Mouse (Mus musculus) embryo, embryonic 10 days (tissue): ENCODE measurements around the gene Gm4981.
"Not testable (repeated sequence)": the region's sequence is repeated elsewhere in the genome, so short reads cannot be mapped to it uniquely, and the experiment has no call there.

Source experiments
- DNase-seq: peaks from one replicate; pipeline ENCODE4 v3.0.0-alpha.2; 2015; ENCODE audit warnings: low spot score

Gm4981 gene

GRCm38 (mm10) chr10:58223161-58223560 is 13.3 kb downstream of the Gm4981 start:
- DNase-seq = not testable (repeated sequence)

DNA sequence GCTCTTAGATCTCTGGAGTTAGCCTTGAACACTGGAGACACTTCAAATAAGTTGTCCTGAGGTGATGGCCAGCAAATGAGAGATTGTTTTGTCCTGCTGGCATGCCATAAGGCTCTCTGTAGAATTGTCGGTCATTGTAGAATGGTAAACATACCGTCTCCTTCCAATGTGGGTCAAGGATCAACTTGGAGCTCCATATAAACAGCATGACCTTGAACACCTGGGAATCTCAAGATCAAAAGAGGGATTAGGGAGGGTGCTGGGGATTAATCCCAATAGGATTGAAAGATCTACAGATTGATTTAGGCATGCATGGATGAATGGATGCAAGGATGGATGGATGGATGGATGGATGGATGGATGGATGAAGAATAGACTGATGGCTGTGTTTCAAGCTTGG is 14.9 kb downstream of the Gm4981 start:
- DNase-seq = not testable (repeated sequence)

DNA sequence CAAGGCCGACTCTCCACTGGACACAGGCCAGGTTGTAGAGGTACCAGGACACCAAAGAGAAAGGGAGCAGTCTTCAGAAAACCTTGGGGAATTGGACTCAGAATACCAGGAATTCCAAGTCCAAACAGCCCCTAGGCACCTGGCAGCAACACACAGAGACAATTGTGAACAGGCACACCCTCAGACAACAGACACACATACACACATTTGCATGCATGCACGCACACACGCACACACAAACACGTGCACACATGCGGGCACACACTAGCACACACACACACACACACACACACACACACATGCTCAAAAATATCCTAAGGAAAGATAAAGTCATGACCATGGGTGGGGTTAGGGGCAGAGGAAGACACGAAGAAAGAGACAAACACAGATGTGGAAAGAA is 15.8 kb downstream of the Gm4981 start:
- no peak for DNase-seq

DNA sequence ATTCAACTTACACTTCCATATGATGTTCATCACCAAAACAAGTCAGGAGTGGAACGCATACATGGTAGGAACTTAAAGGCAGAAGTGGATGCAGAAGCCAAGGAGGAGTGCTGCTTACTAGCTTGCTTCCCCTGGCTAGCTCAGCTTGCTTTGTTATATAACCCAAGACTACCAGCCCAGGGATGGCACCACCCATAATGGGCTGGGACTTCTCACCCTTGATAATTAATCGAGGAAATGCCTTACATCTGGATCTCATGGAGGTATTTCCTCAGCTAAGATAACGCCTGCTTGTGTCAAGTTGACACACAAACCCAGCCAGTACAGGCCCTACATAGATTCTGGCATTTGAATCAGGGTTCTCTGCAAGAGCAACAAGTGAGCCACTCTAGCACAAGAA is 19.1 kb downstream of the Gm4981 start:
- no peak for DNase-seq

DNA sequence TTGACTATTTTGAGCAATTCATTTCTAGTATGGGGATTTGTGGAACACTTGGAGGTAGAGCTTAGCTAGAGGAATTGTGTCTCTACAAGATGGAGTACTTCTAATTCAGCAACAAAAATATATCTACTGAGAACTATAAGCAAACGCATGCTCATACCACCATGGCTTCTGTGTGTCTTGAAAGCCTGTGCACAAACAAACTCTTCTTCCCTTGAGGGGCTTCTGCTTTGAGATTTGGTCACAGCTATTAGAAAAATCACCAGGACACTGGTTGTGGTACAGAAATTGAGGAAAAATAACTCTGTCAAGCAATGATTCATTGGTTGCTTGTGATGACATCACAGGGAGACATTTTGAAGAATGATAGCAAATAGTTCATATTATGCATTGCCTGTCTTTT is 21.1 kb downstream of the Gm4981 start:
- no peak for DNase-seq

DNA sequence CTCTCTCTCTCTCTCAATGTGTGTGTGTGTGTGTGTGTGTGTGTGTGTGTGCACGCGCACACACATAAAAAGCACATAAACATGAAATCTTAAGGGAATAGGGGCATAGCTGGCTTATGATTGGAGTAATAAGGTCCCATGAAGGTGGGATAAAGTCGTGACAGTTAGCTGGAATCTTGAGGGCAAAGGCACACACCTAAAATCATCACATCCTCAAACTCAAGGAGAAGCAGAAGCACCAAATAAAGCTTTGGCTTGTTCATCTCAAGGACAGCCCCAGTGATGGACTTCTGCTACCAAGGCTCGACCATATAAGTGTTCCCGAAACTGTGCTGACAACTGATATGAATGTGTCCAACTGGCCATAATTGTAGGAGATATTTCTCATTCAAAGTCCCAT is 21.6 kb downstream of the Gm4981 start:
- DNase-seq = no peak

- DNase-seq = no peak
Measured at GRCm38 (mm10) chr10:58214497-58214896, 22.0 kb downstream of the Gm4981 start.

DNA sequence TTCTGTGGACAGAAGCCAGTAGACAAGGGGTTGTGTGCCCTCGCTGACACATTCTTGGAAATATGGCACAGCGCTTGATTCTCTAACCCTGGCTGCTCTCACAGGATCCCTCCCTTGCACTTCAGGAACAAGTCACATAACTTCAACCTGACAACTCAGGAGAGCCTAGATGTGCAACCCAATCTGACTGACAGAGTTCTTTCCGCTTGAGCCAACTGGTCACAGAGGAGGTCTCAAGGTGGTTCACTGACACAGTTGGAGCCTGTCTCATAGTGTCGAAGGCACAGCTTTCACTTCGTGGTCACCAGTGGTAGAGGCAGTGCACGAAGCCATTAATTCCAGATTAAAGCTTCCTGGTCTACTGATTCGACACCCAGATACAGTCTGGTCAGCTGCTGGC is 24.3 kb downstream of the Gm4981 start:
- no peak for DNase-seq

DNA sequence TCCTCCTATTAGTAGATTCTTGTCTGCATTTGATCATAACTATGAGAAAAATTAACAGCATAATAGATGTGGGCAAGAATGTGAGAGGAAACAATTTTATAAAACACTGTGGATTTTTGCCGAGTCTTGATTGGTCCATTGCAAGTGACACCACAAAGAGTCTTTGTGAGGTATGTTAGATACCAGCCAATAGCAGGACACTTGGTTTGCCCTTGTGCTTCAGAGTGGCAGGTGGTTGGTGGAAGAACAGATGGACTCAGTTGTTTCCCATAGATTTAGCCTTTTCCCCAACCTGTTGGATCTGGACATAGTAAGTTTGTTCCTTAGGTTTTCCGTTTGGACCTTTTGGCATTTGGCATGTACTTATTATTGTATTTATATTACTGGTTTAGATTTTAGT is 25.3 kb downstream of the Gm4981 start:
- no peak for DNase-seq

GRCm38 (mm10) chr10:58210514-58210913 is 26.0 kb downstream of the Gm4981 start:
- no peak for DNase-seq

DNA sequence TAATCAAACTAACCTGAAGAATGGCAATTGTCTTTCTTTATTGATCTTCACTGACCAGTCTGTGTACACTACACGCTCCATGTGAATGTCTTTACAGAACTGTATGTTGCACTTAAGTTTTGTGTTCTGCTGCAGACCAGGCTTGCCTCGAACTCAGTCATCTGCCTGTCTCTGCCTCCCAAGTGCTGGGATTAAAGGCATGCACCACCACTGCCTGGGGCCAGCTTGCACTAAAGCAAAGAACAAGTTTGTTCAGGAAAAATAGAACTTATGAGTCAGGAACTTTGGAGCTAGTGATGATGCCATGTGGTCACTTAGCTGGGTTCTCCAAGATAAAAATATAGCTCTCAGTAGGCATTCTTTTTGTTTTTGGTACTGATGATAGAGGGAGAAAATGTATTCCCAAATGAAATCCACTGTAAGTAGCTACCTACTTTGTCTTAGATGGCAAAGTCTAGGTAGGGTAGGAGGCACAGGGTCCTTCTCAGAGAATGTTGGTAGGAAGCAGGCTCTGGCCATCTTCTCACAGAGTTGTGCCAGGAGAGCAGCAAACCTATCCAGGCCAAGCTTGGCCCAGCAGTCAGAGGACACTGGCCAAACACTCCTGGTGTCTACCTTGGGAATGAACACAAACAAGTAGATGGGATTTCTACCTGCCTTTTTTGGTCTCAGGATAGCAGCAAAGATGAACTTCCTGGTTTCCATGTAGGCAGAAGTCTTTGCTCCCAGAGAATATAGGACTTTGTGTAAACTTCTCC is 26.6 kb downstream of the Gm4981 start:
- DNase-seq = no peak

DNA sequence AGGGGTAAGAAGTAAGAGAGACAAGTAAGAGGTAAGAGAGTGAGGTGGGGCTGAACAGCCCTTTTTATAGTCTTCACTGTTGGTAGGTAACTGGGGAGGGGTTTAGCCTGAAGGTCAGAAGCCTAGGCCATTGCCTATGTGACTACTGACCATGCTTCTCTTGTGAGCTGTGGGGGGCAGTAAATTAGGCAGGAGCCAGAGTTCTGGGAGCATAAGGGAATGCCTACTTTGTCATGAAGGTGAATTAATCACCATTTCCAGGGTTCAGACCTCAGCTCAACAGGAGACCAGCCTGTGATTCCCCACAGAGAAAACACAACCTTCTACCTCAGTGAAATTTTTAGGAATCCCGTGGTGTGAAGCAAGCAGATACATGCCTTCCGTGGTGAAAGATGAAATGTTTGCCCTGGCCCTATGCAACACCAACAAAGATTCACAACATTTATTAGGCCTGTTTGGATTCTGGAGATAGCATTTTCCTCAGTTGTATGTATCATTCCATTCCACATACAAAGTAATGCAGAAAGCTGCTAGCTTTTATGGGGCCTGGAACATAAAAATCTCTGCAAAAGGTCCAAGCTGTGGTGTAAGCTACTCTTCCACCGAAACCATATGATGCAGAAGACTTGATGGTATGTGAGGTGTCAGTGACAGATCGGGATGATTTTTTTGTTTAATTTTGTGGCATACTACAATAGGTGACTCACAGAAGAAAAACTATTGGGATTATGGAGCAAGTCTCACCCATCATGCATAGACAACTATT is 29.7 kb downstream of the Gm4981 start:
- DNase-seq = no peak

DNA sequence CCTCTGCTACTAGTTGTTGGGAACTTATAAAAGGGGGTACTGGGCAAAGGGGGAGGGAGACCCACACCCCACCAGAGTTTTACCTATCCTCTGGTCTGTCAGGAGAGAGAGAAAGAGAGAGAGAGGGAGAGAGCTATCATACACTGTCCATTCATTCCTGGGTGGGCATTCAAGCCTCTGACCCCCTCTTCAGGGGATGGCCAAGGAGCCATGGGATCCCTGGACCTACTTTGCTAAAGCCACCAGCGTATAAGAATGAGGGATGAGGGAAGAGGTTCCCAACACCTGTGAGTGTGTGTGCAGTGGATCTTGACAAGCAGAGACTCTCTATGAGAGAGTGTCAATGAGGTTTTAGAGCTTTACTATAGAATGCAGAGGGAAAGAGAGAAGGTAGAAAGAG is 30.5 kb downstream of the Gm4981 start:
- no peak for DNase-seq
